Mouse (Mus musculus) stomach, embryonic 16.5 days (tissue): Measurements from ENCODE around the gene Hdac5. TPM values are rescaled to one million over a fixed set of nuclear protein-coding genes. Genes with fewer than 3 reads are reported as not detected.

Experiments used
- ATAC-seq: fragments of 200-750 bp; cut with Nextera tagmentation; 2 replicates; pipeline ENCODE4 v1.8.0; 2017; ENCODE audit warnings: moderate number of reproducible peaks, moderate TSS enrichment; ENCODE audit not compliant: insufficient read depth, low FRiP score
- H3K27ac ChIP-seq: fragments of 300-500 bp; sonication (generic); 2 replicates; pipeline ENCODE4 v1.5.1; 2014; ENCODE audit warnings: low read length
- H3K27me3 ChIP-seq: fragments of 300-500 bp; sonication (generic); 2 replicates; pipeline ENCODE4 v1.6.1; 2014; ENCODE audit warnings: low read length, control low read depth, mixed read lengths; ENCODE audit not compliant: control insufficient read depth, insufficient read depth
- H3K36me3 ChIP-seq: fragments of 300-500 bp; sonication (generic); 2 replicates; pipeline ENCODE4 v1.6.1; 2014; ENCODE audit warnings: low read length; ENCODE audit not compliant: control insufficient read depth, insufficient read depth
- H3K4me1 ChIP-seq: fragments of 300-500 bp; sonication (generic); 2 replicates; pipeline ENCODE4 v1.6.1; 2014; ENCODE audit warnings: low read length, control low read depth, mixed read lengths; ENCODE audit not compliant: control insufficient read depth, insufficient read depth
- H3K4me2 ChIP-seq: fragments of 300-500 bp; sonication (generic); 2 replicates; pipeline ENCODE4 v1.6.1; 2014; ENCODE audit warnings: low read depth, low read length, mixed read lengths
- H3K4me3 ChIP-seq: fragments of 300-500 bp; sonication (generic); replicated peaks from 2 replicates; pipeline ENCODE4 v1.5.1; 2014; ENCODE audit warnings: mild to moderate bottlenecking, low read length
- H3K9ac ChIP-seq: fragments of 300-500 bp; sonication (generic); 2 replicates; pipeline ENCODE4 v1.6.1; 2014; ENCODE audit warnings: low read length
- H3K9me3 ChIP-seq: fragments of 300-500 bp; sonication (generic); replicated peaks from 2 replicates; pipeline ENCODE4 v1.6.1; 2016; ENCODE audit warnings: low read length, control low read depth; ENCODE audit not compliant: control insufficient read depth
- WGBS: fragments of 180-500 bp; shearing (Covaris S2); extraction: QIAGEN DNeasy Blood & Tissue Kit; methylation state at CpG from one replicate; pipeline ENCODE4 v1.1.7; 2014; 5-methylcytosine and 5-hydroxymethylcytosine counted together
- polyA plus RNA-seq: library from polyadenylated mRNA; unstranded; fragments of >200 nt; fragmentation: Nextera tagmentation; extraction: Ambion mirVana; gene quantifications from 2 replicates; pipeline ENCODE4 v1.2.1, GENCODE M21; 2015

Gene Hdac5
- polyA plus RNA-seq, 1 experiment from 2014 or later = 60.6 TPM

DNA sequence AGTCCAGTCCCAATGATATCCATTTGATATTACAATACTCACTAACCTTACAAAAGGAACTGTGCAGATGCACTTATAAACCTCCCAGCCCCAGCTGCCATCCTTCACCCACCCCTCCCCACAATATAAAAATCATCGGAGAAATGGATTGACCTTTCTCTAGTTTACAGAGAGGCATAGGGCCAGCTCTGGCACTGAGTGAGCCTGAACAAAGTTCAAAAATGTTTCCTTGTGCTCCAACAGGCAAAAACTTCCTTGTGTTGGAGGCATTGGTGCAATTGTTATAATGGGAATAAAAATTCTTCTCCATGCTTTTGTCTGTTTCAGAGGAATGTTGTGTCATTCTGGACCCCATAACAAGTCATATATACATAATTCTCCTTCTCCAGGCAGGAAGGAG, 43.7 kb downstream of the Hdac5 start:
- H3K4me3 ChIP-seq = no peak overlapping the region
- H3K27me3 ChIP-seq = no peaks in the 10 kb centered on the region
- 0 out of 2 replicates have a peak overlapping the region, but pooled peaks have one; percentile 97 for H3K27ac ChIP-seq
- 53% methylated on average over 1 of the region's 1 CpGs for WGBS
- no peak overlapping the region for H3K4me2 ChIP-seq
- no peak overlapping the region for H3K9ac ChIP-seq
- no peaks in the 10 kb centered on the region for H3K36me3 ChIP-seq
- no peak for ATAC-seq
- H3K9me3 ChIP-seq = no peaks in the 10 kb centered on the region
- H3K4me1 ChIP-seq = peaks cover 26% of the 10 kb centered on the region

DNA sequence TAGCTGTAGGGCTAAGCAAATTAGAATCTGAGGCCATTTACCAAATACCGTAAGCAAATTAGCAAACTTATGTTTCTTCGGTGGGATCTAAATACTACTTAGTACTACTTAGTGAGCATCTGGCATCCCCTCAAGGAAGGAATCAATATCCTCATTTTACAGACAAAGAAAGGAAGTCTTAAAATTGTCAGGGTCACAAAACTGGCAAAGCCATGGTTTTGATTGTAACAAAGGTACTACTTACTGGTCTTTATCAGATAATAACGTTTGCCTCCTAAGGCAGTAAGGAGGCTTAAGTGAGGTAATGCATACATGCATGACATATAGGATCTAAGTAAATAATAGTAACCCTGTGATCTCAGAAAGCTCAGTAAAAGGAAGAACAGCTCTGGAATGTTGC, 44.3 kb downstream of the Hdac5 start:
- peak overlapping the region; percentile 56 for H3K4me2 ChIP-seq
- H3K9ac ChIP-seq = peak overlapping the region; percentile 98; the same call in 1 of the 2 replicates
- no peaks in the 10 kb centered on the region for H3K9me3 ChIP-seq
- H3K4me3 ChIP-seq = peak overlapping the region; percentile 77
- H3K4me1 ChIP-seq = peaks cover 21% of the 10 kb centered on the region
- no peaks in the 10 kb centered on the region for H3K36me3 ChIP-seq
- ATAC-seq = no peak
- peak overlapping the region; percentile 97 for H3K27ac ChIP-seq
- 44% methylated on average over 3 of the region's 3 CpGs for WGBS
- no peaks in the 10 kb centered on the region for H3K27me3 ChIP-seq

DNA sequence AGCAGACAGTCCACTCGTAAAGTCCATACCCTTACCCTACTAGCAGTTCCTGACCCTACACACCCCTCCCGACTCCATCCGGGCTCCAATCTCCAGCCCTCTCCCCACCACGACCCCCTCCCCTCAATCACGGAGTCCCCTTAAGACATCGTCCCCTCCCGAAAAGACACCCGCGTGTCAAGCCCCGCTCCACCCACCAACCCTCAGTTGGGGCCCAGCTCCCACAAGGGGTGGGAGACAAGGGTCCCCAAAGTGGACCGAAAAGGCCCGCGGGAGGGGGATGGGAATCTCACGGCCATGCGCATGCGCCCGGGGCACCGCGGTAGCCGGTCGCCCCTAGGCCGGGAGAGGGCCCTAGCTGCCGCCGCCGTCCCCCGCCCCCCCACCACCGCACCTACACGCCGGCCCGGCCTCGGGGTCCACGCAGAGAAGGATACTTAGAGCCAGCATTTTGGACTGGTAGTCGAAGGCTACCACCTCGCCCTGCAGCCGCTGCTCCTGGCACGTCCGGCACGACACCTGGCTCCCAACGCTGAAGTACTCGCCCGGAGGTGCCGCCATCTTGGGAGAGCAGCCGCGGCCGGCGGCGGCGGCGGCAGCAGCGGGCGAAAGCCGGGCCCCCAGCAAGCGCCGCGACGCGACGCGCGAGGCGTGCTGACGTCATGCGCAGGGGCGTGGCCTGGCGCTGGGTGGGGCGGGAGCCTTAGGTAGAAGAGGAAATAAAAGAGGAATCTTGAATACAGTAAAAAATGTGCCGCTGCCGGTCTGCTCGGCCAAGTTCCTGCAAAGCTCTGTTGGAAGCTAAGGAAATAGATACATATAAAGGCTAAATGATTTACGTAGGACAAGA, 45.1 kb downstream of the Hdac5 start, which contains the start of gene Lsm12:
Lsm12 (minus strand) TSS at position 651 of the 850 bp plus-strand sequence.
- H3K9ac ChIP-seq = peak within 1 kb of the TSS; percentile 98
- peak; percentile 91 for ATAC-seq
- H3K9me3 ChIP-seq = no peaks in the 10 kb centered on the region
- H3K27me3 ChIP-seq = no peaks in the 10 kb centered on the region
- H3K4me1 ChIP-seq = peaks cover 15% of the 10 kb centered on the region; the same call in 1 of the 2 replicates
- H3K4me2 ChIP-seq = peak within 1 kb of the TSS; percentile 84
- peak within 1 kb of the TSS; percentile 97 for H3K27ac ChIP-seq
- under 1% methylated on average over 69 of the region's 70 CpGs for WGBS
- H3K4me3 ChIP-seq = peak within 1 kb of the TSS; percentile 77
- no peaks in the 10 kb centered on the region for H3K36me3 ChIP-seq

DNA sequence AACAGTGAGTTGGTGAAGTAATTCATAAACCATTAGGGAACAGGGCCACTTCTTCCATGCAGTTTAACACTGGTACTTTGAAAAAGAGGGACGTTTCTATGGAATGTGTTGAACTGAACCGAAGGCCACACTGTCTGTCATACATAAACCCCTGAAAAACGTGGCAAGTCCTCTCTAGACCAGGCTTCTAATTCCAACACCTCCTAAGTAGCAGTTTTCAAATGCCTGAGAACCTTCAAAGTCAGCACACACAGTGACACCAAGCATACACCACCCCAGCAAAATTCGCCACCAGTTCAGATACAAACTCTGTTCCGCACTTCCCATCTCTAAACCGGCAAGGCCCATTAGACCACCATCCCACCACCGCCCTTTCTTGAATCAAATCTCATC, 45.7 kb downstream of the Hdac5 start:
- peak overlapping the region; percentile 97 for H3K27ac ChIP-seq
- ATAC-seq = no peak
- no peaks in the 10 kb centered on the region for H3K9me3 ChIP-seq
- H3K4me1 ChIP-seq = peaks cover 14% of the 10 kb centered on the region; the same call in 1 of the 2 replicates
- peak overlapping the region; percentile 84 for H3K4me2 ChIP-seq
- H3K4me3 ChIP-seq = peak overlapping the region; percentile 77
- H3K36me3 ChIP-seq = no peaks in the 10 kb centered on the region
- WGBS = 2% methylated on average over 7 of the region's 7 CpGs
- peak overlapping the region; percentile 98 for H3K9ac ChIP-seq
- H3K27me3 ChIP-seq = no peaks in the 10 kb centered on the region

DNA sequence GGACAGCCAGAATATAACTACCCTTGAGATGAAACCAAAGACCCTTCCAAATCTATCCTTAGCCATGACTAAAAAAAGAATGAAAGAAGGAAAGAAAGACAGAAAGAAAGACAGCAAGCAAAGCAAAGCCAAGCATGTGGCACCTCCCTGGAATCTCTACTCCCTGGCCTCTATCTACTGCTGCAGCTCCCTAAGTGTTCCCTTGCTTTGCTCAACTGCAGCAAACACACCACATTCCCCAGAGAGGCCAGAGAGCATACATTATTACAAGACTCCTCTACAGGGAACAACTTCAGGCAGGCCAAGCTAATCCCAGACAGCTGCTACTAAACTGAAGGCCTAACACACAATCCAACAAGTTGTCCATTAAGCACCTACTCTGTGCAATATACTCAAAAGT, 50.1 kb downstream of the Hdac5 start:
- H3K4me1 ChIP-seq = peaks cover 10% of the 10 kb centered on the region; the same call in 1 of the 2 replicates
- H3K4me3 ChIP-seq = no peak overlapping the region
- no peaks in the 10 kb centered on the region for H3K9me3 ChIP-seq
- ATAC-seq = no peak
- H3K4me2 ChIP-seq = no peak overlapping the region
- no peak overlapping the region for H3K9ac ChIP-seq
- H3K36me3 ChIP-seq = peaks cover 16% of the 10 kb centered on the region
- no peaks in the 10 kb centered on the region for H3K27me3 ChIP-seq
- no peak overlapping the region for H3K27ac ChIP-seq

DNA sequence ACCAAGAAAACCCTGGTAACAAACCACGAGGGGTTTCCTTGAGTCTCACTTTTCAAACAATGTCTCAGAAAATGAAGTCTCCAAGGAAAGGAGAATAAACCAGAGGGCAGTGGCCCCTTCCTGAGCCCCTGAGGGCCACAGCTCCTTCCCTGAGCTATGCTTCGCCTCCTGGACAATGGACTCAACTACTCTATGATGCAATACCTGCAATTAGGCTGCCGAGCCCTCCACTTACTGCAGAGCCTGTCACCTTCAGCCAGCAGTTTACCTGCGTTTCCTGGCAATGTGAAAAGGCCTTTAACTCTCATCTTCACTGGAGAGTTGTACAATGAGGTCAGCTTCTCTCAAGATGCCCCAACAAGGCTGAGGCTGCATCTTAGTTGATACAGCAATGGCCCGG, 61.3 kb downstream of the Hdac5 start:
- Histone ChIP-seq H3K27ac (no peak overlapping the region), H3K9me3 (no peaks in the 10 kb centered on the region), H3K4me3 (no peak overlapping the region), H3K4me2 (no peak overlapping the region), H3K4me1 (no peaks in the 10 kb centered on the region), H3K27me3 (no peaks in the 10 kb centered on the region), H3K36me3 (peaks cover 10% of the 10 kb centered on the region; the same call in 1 of the 2 replicates), H3K9ac (no peak overlapping the region)
- ATAC-seq = no peak
- WGBS = 90% methylated on average over 5 of the region's 5 CpGs

DNA sequence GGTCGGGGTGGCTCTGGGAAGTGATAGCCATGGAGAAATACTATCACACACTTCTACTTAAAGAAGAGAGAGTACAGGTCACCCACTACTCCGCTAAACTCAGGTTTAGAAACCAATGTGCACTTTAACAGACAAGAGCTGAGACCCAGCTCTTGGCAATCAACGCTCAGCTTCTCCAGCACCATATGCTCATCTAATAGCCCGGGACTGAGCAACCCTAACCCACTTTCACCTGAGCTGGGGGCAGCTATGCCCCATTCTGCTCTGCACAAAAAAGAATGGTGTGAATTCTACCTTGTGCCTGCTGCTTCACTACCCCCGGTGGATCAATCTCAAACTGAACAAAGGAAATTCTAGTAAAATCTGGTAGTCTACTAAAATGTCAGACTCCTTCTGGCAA, 62.4 kb downstream of the Hdac5 start:
- Histone ChIP-seq H3K9ac (no peak overlapping the region), H3K27ac (no peak overlapping the region), H3K9me3 (no peaks in the 10 kb centered on the region), H3K27me3 (no peaks in the 10 kb centered on the region), H3K36me3 (peaks cover 17% of the 10 kb centered on the region), H3K4me1 (no peaks in the 10 kb centered on the region), H3K4me2 (no peak overlapping the region), H3K4me3 (no peak overlapping the region)
- WGBS = 88% methylated on average over 5 of the region's 5 CpGs
- no peak for ATAC-seq

DNA sequence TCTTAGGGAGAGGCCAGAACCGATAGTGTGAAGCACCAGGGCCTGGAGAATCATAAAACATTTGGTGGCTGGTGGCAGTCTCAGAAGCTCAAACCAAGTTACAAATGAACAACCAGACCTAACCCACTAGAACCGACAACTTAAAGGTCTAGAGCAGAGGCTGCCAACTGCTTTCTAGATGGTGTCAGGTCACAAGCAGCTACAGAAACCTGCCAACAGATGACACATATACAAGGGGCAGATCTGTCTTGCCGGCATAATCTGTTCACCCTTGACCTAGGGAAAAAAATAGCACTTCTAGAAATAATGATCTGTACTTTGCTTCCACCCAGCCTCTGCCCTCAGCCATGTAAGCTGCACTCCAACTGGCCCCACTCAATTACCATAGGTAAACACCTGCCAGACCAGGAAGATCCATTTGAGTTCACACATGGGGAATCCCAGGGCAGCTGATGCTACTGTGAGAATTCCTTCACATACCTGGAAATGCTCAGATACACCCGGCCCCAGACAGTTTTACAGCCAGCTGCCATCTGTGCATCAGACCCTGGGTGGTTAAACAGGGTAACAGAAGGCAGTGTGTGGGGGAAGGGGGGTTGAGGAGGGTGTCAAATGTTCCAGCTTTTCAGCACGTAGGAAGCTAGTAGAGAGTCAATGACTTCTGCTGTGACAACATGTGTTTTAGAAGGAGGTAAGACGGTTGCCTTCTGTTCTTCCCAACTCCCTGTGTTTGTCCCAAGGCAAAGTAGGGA, 63.8 kb downstream of the Hdac5 start:
- 41% methylated on average over 6 of the region's 6 CpGs for WGBS
- Histone ChIP-seq H3K27me3 (no peaks in the 10 kb centered on the region), H3K9ac (no peak overlapping the region), H3K4me1 (no peaks in the 10 kb centered on the region), H3K4me3 (no peak overlapping the region), H3K9me3 (no peaks in the 10 kb centered on the region), H3K27ac (no peak overlapping the region), H3K4me2 (no peak overlapping the region), H3K36me3 (peaks cover 20% of the 10 kb centered on the region)
- no peak for ATAC-seq

DNA sequence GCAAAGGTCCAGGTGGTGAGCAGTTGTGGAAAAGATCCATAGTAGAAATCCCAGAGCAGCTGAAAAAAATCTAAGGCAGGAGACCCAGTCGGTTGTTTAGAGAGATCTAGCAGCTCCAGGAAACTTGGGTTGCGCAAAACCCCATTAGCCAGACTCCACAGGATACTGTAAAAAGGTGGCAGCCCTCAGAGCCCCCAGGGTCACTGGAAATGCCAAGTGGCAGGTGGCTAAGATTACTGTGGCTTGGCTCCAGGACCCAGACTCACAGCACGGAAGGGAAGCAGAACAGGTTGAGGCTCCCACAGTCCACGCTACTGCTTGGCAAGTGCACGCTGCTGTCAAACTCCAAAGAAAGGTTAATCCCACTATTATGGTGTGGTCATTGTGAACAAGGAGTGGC, 70.2 kb downstream of the Hdac5 start:
- Histone ChIP-seq H3K27ac (no peak overlapping the region), H3K27me3 (no peaks in the 10 kb centered on the region), H3K4me2 (no peak overlapping the region), H3K36me3 (peaks cover 12% of the 10 kb centered on the region; the same call in 1 of the 2 replicates), H3K4me3 (no peak overlapping the region), H3K9ac (no peak overlapping the region), H3K9me3 (no peaks in the 10 kb centered on the region), H3K4me1 (peaks cover 9% of the 10 kb centered on the region)
- 0 out of 2 replicates have a peak, but pooled peaks have one; percentile 9 for ATAC-seq
- 77% methylated on average over 5 of the region's 5 CpGs for WGBS
